Mouse (Mus musculus) megakaryocyte, embryonic 14.5 days (primary cell): ENCODE measurements around the gene Ankrd27.

Experiments used
- FLI1 ChIP-seq: IDR thresholded peaks from 2 replicates; pipeline ENCODE4 v1.6.1; 2012; ENCODE audit warnings: low read length, inconsistent platforms, mixed read lengths
- GATA1 ChIP-seq: IDR thresholded peaks from 3 replicates; pipeline ENCODE4 v1.6.1; 2012; ENCODE audit warnings: mixed read lengths, low read length, inconsistent platforms, borderline replicate concordance

DNA sequence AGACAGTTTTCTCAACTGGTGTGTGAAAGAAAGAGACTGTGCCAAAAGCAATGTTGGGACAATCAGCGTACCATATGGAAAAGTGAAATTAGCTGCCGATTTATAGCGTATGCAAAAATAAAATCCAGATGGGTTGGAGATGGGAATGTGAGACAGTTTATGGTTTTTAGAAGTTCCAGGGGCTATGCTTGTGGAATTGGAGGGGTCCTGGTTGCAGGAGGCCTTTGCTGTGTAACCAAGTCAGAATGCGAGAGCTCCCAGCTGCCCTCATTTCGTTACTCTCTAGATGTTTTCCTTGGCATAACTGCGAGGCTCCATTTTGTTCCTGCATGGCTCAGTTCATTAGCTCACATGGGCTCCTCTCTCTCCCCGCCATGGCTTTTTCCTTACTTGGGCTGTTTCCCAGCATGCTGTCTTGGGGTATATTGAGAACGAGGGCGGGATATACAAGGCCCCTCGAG lies 4.7 kb downstream of the Ankrd27 start:
- TF ChIP-seq GATA1 = no peak
- TF ChIP-seq FLI1 = no peak
